Mouse (Mus musculus): ENCODE measurements at regions not wholly inside any gene's neighbourhood (a gene's known extent, or its start where the extent isn't known, plus 50 kb on each side); places are given as distances from the start of the nearest gene placed in this dataset.
A peak's percentile ranks its signal among the peaks of the same experiment; 100 is the strongest.
"Not testable (repeated sequence)": the region's sequence is repeated elsewhere in the genome, so short reads cannot be mapped to it uniquely, and the experiment has no call there.

GRCm38 (mm10) chr1:83970641-83971285 is 393.2 kb downstream of the Pid1 start:
- no peak for DNase-seq (ENCODE audit: low spot score in 2 of 2)

DNA sequence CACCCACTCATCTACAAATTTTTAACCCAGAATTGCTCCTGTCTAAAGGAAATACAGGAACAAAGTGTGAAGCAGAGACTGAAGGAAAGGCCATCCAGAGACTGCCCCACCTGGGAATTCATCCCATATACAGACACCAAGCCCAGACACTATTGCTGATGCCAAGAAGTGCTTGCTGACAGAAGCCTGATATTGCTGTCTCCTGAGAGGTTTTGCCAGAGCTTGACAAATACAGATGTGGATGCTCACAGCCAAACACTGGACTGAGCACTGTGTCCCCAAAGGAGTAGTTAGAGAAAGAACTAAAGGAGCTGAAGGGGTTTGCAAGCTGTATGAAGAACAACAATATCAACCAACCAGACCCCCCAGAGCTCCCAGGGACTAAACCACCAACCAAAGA is 399.3 kb downstream of the Pid1 start:
- DNase-seq (ENCODE audit: low spot score in 2 of 2): not testable (repeated sequence)

DNA sequence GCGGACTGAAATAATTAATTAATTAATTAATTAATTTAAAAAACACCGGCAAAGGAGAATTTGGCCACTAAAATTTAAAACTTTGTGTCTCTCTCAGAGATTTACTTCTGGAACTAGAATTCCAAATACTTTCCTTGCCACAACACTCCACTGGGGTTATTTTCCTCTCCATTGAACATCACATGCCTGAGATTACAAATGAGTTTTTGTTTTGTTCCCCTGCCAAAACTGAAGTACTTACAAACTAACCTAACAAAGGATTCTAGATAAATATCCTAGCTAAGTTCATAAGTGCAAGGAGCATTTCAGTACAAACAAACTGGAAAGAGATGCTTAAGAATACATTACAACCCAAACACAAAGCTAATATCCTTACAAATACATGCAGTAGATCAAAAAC is 402.2 kb downstream of the Pid1 start:
- DNase-seq (ENCODE audit: low spot score in 2 of 2): no peak

GRCm38 (mm10) chr1:83959756-83960155 is 404.2 kb downstream of the Pid1 start:
- peak in 1 of 2 experiments; percentile 5 for DNase-seq (ENCODE audit: low spot score in 2 of 2)

- DNase-seq (ENCODE audit: low spot score in 2 of 2): no peak
Measured at GRCm38 (mm10) chr1:83922900-83923299, 441.1 kb downstream of the Pid1 start.

- no peak for DNase-seq (ENCODE audit: low spot score in 2 of 2)
Measured at GRCm38 (mm10) chr1:83915454-83915853, 448.5 kb downstream of the Pid1 start.

GRCm38 (mm10) chr1:83907347-83907746 is 456.6 kb downstream of the Pid1 start:
- no peak for DNase-seq (ENCODE audit: low spot score in 2 of 2)

- no peak for DNase-seq (ENCODE audit: low spot score in 2 of 2)
Measured at GRCm38 (mm10) chr1:83906906-83907305, 457.1 kb downstream of the Pid1 start.

DNA sequence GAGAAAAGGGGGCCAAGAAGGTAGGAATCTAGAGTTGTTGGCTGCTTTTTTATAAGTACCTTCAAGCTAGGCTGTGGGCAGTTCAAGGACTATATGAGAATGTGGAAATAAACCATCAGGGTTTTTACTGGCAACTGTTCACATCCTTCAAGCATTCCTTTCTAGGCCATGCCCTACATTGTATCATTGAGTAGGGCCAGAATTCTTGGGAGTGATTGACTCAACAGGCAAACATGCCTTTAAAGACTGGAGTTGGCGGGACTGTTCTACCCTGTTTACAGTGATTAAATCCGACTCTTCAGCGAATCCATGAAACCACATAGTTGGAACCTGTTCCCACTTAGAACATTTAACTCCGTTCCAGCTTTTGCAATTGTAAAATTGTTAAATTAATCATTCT is 463.8 kb downstream of the Pid1 start:
- no peak for DNase-seq (ENCODE audit: low spot score in 2 of 2)

GRCm38 (mm10) chr1:83896650-83897049 is 467.3 kb downstream of the Pid1 start:
- DNase-seq (ENCODE audit: low spot score in 2 of 2): no peak

GRCm38 (mm10) chr1:83879109-83879399 is 471.1 kb upstream of the Sphkap start:
- DNase-seq (ENCODE audit: low spot score in 2 of 2): no peak

DNA sequence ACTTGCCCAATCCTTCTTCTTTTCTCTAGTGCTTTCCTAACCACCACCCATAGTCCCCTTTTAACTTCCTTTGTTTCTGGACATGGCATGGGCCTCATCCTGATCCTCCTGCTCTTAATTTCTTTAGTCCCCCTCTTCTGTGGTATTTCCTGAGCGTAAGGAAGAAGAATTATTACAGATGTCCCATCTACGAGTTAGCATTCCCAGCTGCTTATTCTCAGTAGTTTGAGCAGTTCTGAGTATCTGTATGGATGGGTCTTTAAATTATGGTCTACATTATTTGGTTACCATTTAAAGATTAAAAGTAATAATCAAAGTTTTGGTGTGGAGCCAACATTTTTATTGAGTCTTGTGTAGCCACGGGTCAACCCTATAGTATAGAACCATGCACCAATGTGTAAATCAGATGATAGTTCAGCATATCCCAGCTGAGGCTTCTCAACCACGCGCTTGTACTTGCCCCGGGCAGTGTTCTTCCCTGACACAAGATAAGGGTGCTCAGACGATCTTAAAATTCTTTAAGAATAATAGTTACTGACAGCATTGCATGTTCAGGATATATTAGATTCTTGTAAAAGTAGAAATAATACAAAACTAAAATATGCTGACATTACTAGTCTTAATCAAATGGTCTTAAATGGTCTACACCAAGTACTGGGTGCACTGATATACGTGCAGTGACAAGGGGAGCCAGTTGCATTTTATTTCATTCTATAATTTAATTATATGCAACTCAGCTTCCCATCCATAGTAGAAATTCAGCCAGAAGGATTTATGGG is 470.5 kb upstream of the Sphkap start:
- no peak for DNase-seq (ENCODE audit: low spot score in 2 of 2)

DNA sequence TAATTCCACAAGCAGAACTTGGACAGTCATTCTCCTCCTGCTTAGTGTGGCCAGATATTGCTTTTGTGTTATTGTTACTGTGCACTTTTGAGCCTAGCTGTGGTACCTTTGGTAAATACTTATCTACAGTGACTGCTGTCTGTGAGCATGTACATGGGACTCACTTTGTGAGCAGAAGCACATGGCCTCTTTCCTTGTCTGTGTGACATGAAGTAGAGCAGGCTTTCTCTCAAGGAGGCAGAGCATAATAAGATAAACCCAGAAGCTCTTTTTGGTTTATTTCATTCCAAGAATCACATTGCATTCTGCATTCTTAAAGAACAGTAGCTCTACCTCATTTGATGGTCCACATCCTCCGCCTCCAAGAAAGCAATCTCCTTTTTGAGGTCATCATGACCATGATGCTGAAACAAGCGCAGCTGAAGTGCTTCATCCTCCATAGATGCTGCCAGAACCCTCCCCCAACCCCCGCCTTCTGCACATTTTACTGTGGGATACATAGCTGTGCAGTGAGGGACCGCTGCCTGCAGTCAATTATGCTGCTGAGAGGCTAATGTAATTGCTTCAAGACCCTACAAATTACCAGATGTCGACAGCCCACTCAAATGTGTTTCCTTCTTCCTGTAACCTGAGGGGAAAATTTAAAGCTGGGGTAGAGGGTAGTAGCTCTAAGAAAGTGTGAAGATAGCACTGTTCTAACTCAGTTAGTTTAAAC is 463.0 kb upstream of the Sphkap start:
- DNase-seq (ENCODE audit: low spot score in 2 of 2): no peak

- no peak for DNase-seq (ENCODE audit: low spot score in 2 of 2)
Measured at GRCm38 (mm10) chr1:83869046-83869445, 461.0 kb upstream of the Sphkap start.

DNA sequence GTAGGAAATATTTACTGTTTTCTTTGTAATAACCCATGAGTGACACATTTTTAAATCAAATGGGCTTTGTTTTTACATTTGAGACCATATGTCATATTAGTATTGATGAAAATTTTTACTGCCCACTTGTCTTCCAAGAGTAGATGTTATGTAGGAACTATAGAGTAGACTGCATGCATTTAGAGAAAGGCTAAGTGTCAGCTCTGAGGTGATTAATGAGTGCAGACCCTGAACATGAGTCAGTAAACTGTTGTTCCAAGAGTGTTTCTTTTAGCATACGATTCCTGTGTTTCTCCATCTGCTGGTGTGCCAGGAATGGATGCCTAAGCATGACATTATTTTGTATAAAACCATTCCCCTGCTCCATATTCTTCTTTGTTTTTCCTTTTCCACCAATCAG is 454.5 kb upstream of the Sphkap start:
- DNase-seq (ENCODE audit: low spot score in 2 of 2): no peak

DNA sequence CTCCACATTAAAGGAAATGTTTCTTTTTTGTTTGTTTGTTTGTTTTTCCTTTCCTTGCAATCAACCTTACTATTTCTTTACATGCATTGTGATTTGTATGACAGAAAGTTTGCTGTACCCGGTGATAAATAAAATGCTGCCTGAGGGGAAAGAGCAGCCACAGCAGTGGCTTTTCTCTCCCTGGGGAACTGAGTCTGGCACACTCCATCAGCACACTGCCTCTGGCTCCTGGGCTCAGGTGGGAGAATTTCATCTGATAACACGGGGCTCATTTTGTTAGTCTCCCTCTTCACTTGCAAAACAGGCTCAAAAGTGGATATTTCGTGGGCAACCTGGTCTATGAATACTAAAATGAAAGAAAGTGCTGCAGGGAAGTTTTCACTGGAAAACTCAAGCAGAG is 454.1 kb upstream of the Sphkap start:
- DNase-seq (ENCODE audit: low spot score in 2 of 2): no peak

DNA sequence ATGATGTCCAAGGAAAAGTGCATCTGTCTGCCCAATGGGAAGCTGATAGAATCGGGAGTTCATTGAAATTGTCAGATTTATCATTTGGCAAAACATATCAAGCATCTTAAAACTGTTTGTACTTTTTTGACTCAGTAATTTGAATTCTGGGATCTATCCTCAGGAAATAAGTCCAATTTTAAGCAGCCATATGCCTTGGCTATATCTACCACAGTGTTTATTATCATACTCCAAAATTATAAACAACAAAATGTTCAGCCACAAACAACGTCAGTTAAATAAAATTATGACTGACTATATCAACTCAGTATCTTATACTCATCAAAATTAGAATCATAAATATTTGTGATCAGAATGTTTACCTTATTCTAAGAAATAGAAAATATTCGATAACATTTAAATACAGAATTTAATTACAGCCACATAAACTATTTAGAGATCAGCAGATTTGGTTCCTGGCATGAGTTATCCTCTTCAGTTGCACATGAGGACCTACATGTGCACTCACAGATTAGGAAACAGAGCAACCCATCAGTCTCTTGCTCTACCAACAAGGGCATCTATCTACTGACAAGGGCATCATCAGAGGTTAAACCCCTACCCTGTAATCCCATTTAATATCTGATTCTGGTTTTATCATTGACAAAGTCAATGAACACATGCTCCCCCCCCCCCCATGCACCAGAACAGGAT is 451.9 kb upstream of the Sphkap start:
- no peak for DNase-seq (ENCODE audit: low spot score in 2 of 2)

- DNase-seq (ENCODE audit: low spot score in 2 of 2): no peak
Measured at GRCm38 (mm10) chr1:83853996-83854395, 446.0 kb upstream of the Sphkap start.

DNA sequence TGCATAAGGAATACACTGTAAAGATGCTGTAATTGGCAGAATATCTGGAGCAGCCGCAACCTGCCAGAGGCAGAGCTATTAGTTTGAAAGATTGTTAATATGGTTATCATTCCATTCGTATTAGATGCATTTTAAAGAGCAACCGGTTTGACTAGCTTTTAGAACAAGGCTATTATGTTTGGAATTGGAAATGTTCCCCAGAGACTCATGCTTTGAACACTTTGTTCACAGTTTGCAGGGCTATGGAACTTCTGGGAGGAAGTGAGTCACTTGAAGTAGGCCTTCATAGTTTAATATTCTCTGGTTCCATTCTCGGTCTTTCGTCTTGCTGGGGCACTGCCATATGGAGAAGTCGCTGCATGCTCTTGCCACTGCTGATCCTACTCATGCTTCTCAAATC is 443.1 kb upstream of the Sphkap start:
- DNase-seq (ENCODE audit: low spot score in 2 of 2): no peak

- DNase-seq (ENCODE audit: low spot score in 2 of 2): no peak
Measured at GRCm38 (mm10) chr1:83848414-83848813, 440.4 kb upstream of the Sphkap start.

GRCm38 (mm10) chr1:83847992-83848391 is 440.0 kb upstream of the Sphkap start:
- DNase-seq (ENCODE audit: low spot score in 2 of 2): no peak

- DNase-seq (ENCODE audit: low spot score in 2 of 2): no peak
Measured at GRCm38 (mm10) chr1:83844827-83845379, 436.9 kb upstream of the Sphkap start.

Measured in adrenal gland, postnatal 4 days (tissue).